Mouse (Mus musculus) lung, adult 2 months (tissue): ENCODE data around the gene Sost.

Experiments
- CTCF ChIP-seq: fragments of 200-500 bp; IDR thresholded peaks from 2 replicates; pipeline ENCODE4 v1.5.1; 2011; ENCODE audit warnings: mild to moderate bottlenecking, low read length, control low read depth; ENCODE audit not compliant: insufficient read depth
- POLR2A ChIP-seq: fragments of 200-500 bp; IDR thresholded peaks from 2 replicates; pipeline ENCODE4 v1.6.1; 2011; ENCODE audit warnings: low read depth, mild to moderate bottlenecking, control low read depth, low read length, borderline replicate concordance; ENCODE audit errors: extremely low read depth

- TF ChIP-seq POLR2A (no peak), CTCF (no peak)
These were observed 32.7 kb upstream of the Sost start for GRCm38 (mm10) chr11:101999466-101999865.
